Mouse (Mus musculus) cerebral cortex, adult 2 months (tissue): ENCODE data around the gene Tada1.

ENCODE experiments used
- WGBS: fragments of 180-500 bp; shearing (Covaris S2); methylation state at CpG from one replicate; pipeline ENCODE4 v1.1.7; 2018; 5-methylcytosine and 5-hydroxymethylcytosine counted together

Tada1 gene

DNA sequence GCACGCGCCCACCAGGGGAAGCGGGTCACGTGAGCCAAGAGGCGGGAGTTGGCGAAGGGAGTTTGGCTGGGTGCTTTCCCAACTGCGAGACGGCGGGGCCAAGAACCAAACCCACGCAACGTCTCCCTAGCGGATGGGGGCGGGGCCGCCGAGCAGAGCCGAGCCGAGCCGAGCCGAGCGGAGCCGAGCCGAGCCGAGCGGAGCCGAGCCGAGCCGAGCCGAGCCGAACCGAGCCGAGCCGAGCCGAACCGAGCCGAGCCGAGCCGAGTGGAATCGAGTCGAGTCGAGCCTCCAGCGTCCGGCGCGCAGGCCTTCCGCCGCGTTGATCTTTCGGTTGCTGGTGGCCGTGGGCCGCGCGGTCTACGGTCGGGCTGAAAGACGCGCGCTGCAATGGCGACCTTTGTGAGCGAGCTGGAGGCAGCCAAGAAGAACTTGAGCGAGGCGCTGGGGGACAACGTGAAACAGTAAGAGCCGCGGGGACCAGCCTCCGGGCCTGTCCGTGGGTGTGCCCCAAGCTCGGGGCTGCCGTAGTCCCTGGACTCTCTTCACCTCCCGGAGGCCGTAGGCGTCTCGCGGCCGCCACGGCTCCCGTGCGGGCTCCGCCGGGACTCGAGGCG lies at the start of gene Tada1:
Tada1 (plus strand) TSS at position 85 of the 617 bp plus-strand sequence.
- under 1% methylated on average over 72 of the region's 81 CpGs for WGBS

DNA sequence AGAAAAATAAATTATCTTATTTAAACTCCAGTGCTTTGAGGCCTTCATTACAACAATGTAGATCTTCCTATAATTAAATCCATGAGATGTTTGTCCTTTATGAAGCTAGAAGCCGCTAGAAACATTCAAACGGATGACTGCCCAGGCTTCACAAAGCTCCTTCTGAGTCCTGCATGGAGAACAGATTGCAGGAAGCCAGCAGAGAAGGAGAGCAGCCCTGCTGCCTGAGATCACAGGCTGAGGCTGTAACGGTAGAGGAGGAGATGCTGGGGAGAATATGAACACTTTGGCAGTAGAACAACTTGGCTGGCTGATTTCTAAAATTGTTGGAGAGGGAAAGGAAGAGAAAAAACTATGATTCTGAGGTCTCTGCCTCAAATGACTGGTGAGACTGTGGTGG lies 48.1 kb upstream of the Tada1 start:
- 19% methylated on average over 3 of the region's 3 CpGs for WGBS

DNA sequence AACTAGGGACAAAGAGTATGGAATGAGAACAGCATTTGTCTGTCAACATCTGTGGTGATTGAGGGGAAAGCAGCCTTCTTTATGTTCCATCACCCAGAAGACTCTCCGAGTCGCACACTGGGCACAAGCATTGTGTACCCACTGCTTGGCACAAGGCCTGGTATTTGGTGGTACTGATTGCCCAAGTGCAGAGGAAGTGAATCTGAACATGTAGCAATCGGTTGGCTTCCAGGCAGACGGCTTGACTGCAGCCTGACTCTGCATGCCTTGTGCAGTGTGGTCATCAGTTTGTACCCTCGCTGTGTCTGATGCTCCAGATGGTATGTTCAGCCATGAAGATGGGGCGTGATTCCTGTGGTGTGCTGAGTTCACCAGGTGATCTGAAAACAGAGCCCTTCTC lies 39.8 kb upstream of the Tada1 start:
- WGBS = 71% methylated on average over 6 of the region's 6 CpGs

DNA sequence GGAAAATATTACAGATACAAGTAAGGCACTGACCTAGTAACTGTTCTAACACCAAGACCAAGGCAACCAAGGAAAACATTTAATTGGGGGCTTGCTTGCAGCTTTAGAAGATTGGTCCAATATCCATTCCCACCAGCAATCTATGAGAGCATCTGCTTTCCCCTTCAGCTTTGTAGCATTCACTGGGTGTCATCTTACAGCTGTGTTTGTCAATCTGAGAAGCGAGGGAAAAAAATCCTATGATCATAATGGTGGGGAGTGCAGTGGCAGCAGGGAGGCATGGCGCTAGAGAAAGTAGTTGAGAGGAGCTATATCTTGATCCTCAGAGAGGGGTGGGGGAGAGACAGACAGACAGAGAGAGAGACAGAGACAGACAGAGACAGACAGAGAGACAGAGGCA lies 36.8 kb upstream of the Tada1 start:
- WGBS = 78% methylated on average over 2 of the region's 2 CpGs

DNA sequence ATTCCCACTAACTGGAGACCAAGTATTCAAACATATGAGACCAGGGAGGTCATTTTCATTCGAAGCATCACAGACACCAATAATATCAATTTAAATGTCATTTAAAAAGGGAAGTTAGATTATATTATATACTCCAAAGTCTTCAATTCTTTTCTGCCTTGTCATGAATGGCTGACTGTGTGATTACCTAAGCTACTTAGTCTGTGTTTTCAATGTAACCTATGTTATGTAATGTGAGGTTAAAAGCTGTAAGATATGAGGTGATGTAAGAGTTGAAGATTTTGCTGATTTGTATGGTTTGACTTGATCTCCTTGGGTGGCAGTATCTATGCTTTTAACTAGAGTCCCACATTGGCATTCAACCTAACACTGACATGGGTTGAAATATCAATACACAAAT lies 36.4 kb upstream of the Tada1 start:
- WGBS = 94% methylated on average over 1 of the region's 1 CpGs

DNA sequence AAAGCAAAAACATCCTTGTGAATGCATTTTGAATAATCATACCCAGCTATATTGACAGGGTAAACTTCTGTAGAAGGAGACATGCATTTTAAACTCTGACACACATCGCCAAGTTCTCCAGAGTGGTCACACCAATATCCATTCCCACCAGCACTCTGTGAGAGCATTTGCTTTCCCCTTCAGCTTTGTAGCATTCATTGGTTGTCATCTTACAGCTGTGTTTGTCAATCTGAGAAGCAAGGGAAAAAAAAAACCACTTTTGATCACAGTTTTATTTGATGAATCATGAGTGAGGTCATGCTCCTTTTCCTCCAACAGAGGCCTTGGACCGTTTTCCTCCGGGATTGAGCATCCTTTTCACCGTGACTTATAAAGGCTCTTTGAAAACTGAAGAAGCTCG lies 35.3 kb upstream of the Tada1 start:
- WGBS = 53% methylated on average over 5 of the region's 5 CpGs

DNA sequence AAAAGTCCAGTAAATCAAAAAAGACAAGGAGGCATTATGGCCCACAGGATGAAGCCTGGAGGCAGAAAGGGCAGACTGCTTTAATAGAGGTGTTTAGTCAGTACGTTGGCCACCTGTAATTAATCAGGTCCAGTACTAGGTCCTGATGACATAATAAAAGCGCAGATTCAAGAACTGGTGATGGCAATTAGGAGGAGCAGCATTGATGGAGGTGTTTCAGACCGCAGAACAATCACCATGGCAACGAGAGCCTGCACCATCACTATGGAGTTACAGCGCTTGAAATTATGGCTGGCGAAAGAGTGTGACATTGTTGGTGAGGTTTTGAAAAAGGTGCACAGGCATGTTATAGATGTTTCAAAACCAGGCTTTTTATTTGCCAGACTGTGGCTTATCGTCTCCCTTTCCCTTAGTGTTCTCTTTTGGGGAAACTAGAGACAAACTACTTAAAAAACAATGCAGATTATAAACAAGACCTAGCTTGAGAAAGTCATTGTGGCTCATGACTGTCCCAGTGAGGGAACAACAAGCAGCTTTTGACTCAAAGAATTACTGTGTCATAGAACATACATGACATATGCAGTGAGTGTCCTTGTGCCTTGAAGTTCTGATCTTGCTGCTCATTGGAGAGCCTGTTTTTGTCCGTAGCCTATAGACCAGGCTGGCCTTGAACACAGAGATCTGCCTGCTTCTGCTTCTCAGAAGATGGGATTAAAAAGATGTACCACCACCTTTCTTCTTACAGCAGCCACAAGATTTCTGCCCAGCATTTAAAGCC lies 34.4 kb upstream of the Tada1 start:
- 53% methylated on average over 8 of the region's 8 CpGs for WGBS

DNA sequence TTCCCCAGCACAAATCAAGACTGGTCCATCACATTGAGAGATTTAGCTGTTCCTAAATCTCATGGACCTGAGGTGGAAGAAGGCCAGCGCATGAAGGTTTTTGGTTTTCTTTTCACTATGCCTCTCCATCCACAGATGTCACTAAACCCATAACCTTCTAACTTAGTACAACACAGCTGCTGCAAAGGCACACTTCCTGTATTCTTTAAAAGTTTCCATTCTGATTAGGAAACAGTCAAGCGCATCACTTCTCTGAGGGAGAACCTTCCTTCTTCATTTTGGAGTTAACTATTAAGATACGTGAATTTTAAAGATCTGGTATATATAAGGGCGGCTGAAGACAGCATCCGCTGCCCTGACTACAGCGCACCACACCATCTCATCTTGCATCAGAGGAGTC lies 33.3 kb upstream of the Tada1 start:
- WGBS = 96% methylated on average over 6 of the region's 6 CpGs

DNA sequence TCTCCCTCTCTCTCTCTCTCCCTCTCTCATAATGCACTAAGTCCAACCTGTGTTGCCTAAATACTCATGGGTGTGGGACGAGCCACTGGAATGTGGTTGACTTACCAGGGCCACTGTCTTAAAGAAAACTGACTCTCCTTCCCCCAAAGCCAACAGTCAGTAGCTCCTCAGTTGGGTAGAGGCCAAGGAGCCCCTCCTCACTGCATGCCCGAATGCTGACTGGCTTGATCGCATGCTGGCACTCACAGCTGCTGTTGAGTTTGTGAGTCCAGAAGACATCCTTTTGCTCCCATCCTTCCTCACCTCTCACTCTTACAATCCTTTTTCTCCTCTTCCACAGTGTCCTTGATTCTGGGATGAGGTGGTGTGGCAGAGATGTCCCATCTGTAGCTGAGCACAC lies 32.0 kb upstream of the Tada1 start:
- WGBS = 78% methylated on average over 3 of the region's 3 CpGs

DNA sequence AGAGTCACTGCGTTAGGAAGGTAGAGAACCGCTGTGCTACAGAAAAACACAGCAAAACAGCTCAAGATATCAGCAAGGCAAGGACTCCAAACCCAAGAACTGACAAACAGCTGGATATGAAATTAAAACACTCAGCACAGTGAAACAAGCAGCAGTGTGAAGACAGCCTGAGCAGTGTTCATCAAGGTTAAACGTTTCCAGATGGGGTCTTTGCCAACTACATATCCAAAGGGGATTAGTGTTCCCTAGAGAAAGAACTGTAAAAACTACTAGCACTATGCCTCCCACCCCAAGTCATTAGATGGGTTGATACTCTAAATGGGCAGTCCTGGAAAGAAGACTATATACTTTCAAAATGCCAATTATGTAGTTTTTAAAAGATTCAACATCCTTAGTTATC lies 29.6 kb upstream of the Tada1 start:
- 68% methylated on average over 3 of the region's 3 CpGs for WGBS

DNA sequence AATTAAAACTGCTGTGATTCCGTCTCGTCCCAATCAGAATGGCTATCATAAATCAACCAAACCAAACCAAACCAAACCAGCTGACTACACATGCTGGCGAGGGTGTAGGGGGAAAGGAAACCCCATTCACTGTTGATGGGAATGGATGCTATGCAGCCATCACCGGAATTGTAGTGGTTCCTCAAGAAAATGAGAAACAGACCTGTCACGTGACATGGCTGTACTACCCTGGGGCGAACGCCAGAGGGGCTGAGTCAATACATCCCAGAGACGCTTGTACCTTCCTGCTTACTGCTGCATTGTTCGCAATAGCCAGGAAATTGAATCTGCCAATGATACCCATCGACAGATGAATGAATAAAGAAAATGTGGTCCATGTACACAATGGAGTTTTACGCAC lies 29.1 kb upstream of the Tada1 start:
- 86% methylated on average over 11 of the region's 11 CpGs for WGBS

DNA sequence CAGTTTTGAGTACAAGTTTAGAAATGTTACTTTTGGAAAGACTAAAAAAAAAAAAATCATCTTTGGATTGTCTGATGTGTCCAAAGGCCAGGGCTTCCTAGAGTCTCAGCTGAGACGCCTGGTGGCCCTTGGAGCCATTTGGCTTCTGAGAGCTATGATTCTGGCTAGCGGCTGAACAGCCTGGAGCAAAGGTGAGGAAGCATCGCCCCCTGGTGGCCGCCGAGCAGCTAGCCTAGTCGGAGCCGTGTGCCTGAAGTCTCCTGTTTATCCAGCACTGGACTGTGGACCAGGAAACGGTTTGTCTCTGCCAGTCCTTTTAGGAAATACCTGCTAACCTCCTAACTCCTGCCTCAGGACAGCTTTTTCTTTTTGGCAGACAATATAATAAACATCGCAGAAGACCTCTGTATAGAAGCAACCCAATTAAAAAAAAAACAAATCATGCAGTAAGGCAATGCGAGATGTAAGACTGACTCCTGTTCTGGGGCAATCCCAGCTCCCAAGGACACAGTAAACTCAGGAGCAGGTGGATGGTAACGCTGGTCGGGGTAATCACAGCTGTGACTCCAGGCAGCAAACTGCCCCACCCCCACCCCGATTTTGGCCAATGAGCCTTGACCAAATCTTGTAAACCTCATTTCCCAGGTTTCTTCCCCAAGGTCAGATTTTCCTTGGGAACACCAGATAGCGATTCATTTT lies 18.6 kb upstream of the Tada1 start:
- 20% methylated on average over 14 of the region's 14 CpGs for WGBS

DNA sequence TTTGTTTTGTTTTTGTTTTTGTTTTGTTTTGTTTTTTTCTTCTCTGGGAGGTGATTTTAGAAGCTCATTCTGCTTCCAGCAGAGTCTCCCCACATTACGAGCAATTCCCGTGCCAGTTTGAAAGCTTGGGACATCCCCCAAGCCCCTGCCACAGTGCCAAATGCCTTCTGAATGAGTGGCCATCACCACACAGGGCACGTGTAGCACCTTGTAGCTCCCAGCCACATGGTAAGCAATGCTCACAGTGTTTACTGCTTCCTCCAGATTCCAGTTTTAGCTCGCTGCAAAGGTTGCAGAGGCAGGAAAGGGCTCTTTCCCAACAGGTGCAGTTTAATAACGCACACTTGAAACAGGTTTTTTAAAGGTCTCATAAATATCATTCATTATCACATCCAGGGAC lies 18.0 kb upstream of the Tada1 start:
- 62% methylated on average over 5 of the region's 5 CpGs for WGBS

DNA sequence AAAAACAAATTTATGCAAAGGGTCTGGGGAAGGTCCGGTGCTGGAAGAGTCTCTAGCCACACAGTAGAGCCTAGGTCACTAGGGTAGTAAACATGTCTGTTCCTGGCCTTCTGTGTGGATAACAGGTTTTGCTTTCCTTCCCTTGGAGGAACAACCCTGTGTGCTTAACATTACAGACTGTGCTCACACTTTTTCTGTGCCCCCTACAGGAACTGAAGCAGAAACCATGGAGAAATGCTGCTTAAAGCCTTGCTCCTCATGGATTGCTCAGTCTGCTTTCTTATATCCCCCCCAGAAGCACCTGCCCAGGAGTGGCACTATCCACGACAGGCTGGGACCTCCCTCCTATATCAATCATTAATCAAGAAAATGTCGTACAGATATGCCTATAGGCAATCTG lies 17.1 kb upstream of the Tada1 start:
- WGBS = 84% methylated on average over 3 of the region's 3 CpGs

DNA sequence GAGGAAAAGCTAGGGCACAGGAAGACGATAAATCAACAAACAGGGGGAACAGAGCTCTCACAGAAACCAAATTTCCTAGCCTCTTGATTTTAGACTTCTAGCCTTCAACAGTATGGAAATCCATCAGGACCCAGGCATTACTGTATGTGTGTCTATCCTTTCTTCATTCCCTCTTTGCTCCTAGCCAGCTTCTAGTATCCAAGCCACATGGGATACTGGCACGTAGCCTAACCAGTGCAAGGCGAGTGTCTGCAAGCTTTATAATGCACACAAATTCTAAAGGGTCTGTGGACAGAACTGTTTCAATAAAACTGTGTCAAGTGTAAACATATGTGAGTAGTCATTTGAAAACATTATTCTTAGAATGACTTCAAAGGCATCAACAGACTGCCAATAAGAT lies 16.2 kb upstream of the Tada1 start:
- WGBS = 84% methylated on average over 3 of the region's 3 CpGs

DNA sequence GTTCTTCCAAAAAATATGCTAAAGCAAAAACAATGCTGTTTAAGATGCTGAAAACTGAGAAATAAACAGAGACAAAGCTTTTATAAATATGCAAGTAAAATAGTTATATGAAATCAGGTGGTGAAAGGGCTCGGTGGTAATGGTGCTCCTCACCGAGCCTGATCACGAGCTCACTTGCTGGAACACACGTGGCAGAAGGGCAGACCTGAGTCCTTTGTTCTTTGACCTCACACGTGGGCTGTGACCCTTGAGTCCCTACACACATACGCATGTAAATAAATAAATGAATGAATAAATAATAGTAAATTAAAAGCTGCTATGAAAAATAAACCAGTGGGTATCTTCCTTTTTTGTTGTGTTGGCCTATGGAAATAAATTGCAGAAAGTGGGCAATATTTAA lies 1.7 kb upstream of the Tada1 start:
- WGBS = 88% methylated on average over 6 of the region's 6 CpGs

DNA sequence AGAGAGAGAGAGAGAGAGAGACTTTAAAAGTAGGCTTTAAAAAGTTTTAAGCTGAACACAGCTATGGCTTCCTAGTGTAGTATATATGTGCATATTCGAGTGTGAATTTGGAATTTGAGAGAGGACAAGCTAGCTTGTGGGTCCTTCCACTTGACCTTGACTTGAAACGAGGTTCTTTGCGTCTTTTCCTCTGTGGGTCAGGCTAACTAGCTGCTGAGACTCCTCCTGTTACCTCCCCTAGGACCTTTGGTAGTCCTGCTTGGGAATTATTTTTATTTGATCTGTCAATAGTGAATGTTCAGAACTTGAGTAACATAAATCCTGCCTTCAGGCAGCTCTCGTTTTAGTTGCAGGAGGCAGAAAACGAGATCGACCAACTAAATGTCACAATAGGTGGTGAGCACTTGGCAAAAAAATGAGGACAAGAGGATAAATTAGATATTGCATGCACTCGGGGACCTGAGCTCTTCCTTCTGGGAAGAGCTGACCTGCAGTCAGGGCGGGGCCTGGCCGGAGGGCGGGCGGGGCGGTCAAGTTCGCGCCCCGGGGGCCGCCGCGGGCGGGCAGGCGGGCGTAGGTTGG lies 375 bp upstream of the Tada1 start:
- WGBS = 4% methylated on average over 21 of the region's 21 CpGs

DNA sequence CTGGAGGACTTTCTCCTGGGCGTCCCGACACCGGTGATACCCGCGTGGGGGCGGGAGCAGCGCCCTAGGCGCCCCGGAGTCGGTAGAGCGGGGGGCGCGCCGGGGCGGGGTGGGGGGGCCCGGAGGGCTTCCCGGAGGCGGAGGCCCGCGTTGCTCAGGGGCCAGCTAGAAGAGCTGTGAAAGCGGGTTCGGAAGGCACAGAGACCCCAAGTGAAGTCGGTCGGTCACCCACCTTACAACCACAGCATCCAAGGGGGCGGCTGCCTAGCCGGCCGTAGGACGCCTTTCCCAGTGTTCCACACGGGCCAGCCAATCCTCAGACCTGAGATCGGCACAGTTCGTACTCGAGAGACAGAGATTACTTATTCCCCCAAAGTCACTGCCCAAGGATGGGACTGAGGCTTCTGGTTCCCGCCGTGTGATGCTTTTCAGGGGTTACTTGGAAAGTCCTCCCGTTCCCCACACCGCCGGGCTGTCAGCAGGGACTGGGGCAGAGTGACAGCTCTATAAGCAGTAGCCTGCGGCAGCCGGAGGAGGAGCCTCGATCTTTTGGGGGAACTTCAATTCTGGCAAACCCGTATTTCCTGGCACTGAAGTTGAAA lies 834 bp downstream of the Tada1 start:
- under 1% methylated on average over 41 of the region's 41 CpGs for WGBS

DNA sequence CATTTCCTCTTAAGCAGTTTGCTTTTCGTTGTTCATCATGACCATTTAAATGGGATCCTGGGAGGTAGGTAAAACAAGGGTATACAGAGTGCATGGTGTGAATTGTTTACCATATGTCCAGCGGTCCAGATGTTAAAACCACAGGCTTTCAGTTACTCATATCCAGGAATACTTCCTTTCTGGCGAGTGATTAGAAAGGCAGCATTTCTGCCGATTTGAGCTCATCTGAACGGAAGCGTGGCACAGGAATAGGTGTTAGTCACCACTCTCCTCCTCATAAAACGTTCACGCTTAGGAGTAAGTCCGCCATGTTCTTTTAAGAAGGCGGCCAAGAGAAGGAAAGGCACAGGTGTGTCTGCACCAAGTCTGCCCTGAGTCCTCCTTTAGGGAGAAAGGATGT lies 2.4 kb downstream of the Tada1 start:
- WGBS = 57% methylated on average over 10 of the region's 10 CpGs

DNA sequence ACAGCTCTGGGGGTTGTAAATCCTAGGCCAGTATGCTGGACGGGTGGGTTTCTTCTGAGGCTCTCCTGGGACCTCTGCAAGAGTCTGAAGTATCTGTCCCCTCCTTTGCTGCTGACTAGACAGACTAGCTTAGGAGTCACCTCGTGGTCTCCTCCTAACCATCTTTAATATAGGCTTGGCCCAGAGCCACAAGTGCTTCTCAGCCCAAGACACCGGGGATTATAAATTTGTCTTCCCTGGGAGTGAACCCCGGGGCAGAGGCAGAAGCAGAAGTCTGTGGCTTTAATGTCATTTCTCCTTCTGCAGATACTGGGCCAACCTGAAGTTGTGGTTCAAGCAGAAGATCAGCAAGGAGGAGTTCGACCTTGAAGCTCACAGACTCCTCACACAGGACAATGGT lies 2.9 kb downstream of the Tada1 start:
- 66% methylated on average over 5 of the region's 5 CpGs for WGBS

DNA sequence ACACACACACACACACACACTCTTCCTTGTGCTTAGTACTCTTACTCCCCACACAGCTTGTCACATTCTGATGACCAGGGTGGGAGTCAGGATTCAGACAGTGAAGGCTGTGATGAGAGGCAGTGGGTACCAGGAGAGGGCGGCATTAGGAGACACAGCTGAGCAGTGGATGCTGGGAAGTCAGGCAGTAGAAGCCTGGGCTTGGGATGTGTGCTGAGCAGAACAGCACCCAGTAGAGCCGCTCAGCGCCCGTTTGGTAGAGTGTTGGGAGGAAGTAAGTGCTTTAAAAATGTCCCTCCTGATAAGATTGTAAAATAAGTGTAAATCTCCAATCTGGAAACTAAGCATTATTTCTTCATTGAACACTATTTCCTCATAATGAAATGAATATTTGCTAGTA lies 3.7 kb downstream of the Tada1 start:
- WGBS = 80% methylated on average over 4 of the region's 4 CpGs

DNA sequence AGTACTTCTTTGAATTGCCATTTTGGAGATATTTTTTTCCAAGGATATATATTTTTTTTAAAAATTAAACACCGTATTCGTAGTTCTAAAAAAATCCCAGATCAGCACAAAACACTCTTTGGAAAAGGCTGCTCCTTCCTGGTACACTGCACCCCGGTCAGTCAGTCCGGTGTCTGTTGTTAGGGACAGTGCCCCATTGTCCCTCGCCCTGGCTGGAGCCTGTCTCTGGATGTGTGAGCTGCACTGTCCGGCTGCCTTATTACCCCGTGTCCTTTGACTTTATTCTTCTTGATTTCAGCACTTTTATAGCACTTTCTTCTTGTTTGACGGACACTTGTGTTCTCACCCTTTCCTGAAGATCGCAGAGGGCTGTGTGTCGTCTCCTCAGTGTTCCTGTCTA lies 5.7 kb downstream of the Tada1 start:
- WGBS = 84% methylated on average over 10 of the region's 10 CpGs
